Mouse (Mus musculus) adipose tissue, adult 10 weeks (tissue): Measurements from ENCODE around the gene Selenoi. TPM values are rescaled to one million over a fixed set of nuclear protein-coding genes. Genes with fewer than 3 reads are reported as not detected.

ENCODE experiments used
- polyA plus RNA-seq: library from polyadenylated mRNA; stranded (reverse); fragments of 350-450 nt; fragmentation: Illumina TruSeq; extraction: RNeasy Lipid Tissue Mini Kit (QIAGEN cat#74804); gene quantifications from one replicate; pipeline ENCODE4 v1.2.3, GENCODE M21; 2014; ENCODE audit warnings: low read depth, low replicate concordance

Selenoi gene
- 13.3 TPM for polyA plus RNA-seq

DNA sequence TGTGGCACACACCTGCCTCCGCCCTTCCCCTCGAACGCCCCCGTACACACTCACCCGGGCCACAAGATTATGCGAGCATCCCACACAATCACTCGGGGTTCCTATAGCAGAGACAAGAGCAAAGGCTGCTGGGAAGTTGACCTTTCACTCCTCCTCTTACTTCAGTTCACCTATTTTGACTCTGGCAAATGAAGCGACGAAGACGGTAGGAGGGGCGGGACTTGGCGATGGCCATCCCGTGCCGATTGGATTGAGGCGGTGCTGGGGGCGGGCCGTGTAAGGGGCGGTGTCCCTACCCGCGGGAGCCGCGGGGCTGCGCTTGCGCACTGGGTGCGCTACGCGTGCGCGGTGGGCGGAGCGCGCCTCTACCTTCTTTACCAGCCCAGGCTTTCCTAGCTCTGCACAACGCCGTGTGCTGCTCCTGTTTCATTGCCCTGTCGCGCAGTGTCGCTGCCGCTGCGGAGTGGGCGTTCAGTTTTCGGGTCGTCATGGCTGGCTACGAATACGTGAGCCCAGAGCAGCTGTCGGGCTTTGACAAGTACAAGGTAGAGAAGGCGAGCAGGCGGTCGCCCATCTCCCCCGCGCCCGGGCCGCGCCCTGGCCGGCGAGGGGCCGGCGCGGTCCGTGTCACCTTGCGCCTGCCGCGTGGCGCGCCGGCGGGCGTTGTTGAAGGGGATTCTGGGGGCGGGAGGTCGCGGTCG lies at the start of gene Selenoi:
Gene Selenoi (plus strand): TSS at position 311 of the 701 bp plus-strand sequence.

GRCm38 (mm10) chr5:30205493-30205892 lies 26.9 kb upstream of the Selenoi start, which contains the start of gene Adgrf3:
Gene Adgrf3, minus strand, starts transcription at chr5:30205722.

GRCm38 (mm10) chr5:30281291-30281732 lies 48.9 kb downstream of the Selenoi start, which contains the start of gene Drc1:
Gene Drc1, plus strand, starts transcription at chr5:30281388.

Other genes with a start within 250 kb of the Selenoi start
- gene Il6, start 219.5 kb upstream of the Selenoi start, polyA plus RNA-seq: 0.29 TPM
- gene Tyms, start 159.0 kb upstream of the Selenoi start, polyA plus RNA-seq: 11.4 TPM
- gene Garem2, start 127.4 kb upstream of the Selenoi start, polyA plus RNA-seq: 0.10 TPM
- gene 3110082J24Rik, start 126.5 kb upstream of the Selenoi start, polyA plus RNA-seq: not detected
- gene Hadha, start 77.4 kb upstream of the Selenoi start, polyA plus RNA-seq: 108 TPM
- 137 TPM for gene Hadhb, start 77.3 kb upstream of the Selenoi start, polyA plus RNA-seq
- gene Adgrf3, start 26.9 kb upstream of the Selenoi start, polyA plus RNA-seq: 0.71 TPM
- gene Drc1, start 48.8 kb downstream of the Selenoi start, polyA plus RNA-seq: 3.7 TPM
- gene Otof, start 229.4 kb downstream of the Selenoi start, polyA plus RNA-seq: 9.4 TPM
- gene 1700001C02Rik, start 233.5 kb downstream of the Selenoi start, polyA plus RNA-seq: 7.7 TPM